Mouse (Mus musculus): ENCODE results near the gene Adgrd1.

GRCm38 (mm10) chr5:129175925-129176324, 79.4 kb downstream of the Adgrd1 start:
- TF ChIP-seq POLR2A (IDR thresholded peaks at IDR 0.05; ENCODE audit: insufficient read length, low read depth) (no peak), USF1 (IDR thresholded peaks at IDR 0.05; ENCODE audit: low read depth) (no peak), SRF (IDR thresholded peaks at IDR 0.05; ENCODE audit: control insufficient read depth, insufficient read length, low read depth) (no peak), MYOD1 (IDR thresholded peaks at IDR 0.05; ENCODE audit: control insufficient read depth in 1 of 3, insufficient read length in 2 of 3, low read depth in 2 of 3) (no peak), REST (IDR thresholded peaks at IDR 0.05; ENCODE audit: insufficient read depth, insufficient read length) (no peak), MYOG (IDR thresholded peaks at IDR 0.05; ENCODE audit: control insufficient read depth in 1 of 3, insufficient read depth in 1 of 3, insufficient read length in 2 of 3, low read depth in 2 of 3) (no peak)
